Mouse (Mus musculus) erythroblast, embryonic 14.5 days (primary cell): ENCODE data around the gene Asxl2.

ENCODE experiments used
- GATA1 ChIP-seq: IDR thresholded peaks from 2 replicates; pipeline ENCODE4 v1.6.1; 2012; ENCODE audit warnings: low read length, inconsistent platforms, mixed read lengths
- TAL1 ChIP-seq: IDR thresholded peaks from 3 replicates; pipeline ENCODE4 v1.6.1; 2012; ENCODE audit warnings: low read length, inconsistent platforms, mixed read lengths

GRCm38 (mm10) chr12:3418761-3419160, 7.9 kb upstream of the Asxl2 start:
- TF ChIP-seq TAL1 = no peak
- TF ChIP-seq GATA1 = no peak
